Mouse (Mus musculus) heart, adult 2 months (tissue): ENCODE measurements around the gene 3425401B19Rik.

Experiments used
- CTCF ChIP-seq: fragments of 200-600 bp; IDR thresholded peaks from 2 replicates; pipeline ENCODE4 v1.8.1; 2022; ENCODE audit warnings: antibody characterized with exemption, mild to moderate bottlenecking, moderate library complexity
- EP300 ChIP-seq: fragments of 200-500 bp; IDR thresholded peaks from 2 replicates; pipeline ENCODE4 v1.6.1; 2011; ENCODE audit warnings: low read depth, low read length, control low read depth; ENCODE audit not compliant: insufficient read depth
- POLR2A ChIP-seq: fragments of 200-500 bp; IDR thresholded peaks from 2 replicates; pipeline ENCODE4 v1.6.1; 2011; ENCODE audit warnings: mild to moderate bottlenecking, low read depth, low read length, control low read depth; ENCODE audit not compliant: insufficient read depth

DNA sequence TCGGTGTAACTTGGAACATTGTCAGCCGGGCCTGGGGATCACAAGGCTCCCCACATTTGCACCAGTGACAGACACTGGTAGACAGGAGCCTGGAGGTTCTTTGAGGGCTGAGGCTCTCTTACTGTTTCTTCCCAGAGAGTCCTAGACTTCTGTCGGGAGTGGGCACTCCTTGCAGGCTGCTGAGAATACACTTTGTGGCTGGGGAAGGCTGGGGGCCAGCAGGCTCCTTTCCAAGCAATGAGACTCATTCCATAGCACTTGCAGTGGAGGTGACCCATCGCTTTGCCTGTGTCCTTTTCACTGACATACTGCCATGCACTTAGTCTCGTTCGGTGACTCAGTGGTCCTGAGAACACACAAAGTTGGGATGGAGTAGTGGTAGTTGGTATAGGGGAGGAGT lies 30.0 kb upstream of the 3425401B19Rik start:
- no peak for TF ChIP-seq EP300
- TF ChIP-seq POLR2A = no peak
- no peak for TF ChIP-seq CTCF
